Mouse (Mus musculus) MEL (cell line): ENCODE data around the gene Entpd5.

Source experiments
- CTCF ChIP-seq, 3 experiments: IDR thresholded peaks in 2 of 3; conservative IDR thresholded peaks in 1 of 3; 2 replicates each; pipeline ENCODE4 v1.5.1; 2011 to 2012; ENCODE audit warnings: low read length in 3 of 3, low read depth in 2 of 3, mild to moderate bottlenecking in 2 of 3, improper control_type of control experiment in 1 of 3, inconsistent platforms in 1 of 3, mixed read lengths in 1 of 3, moderate library complexity in 1 of 3; ENCODE audit not compliant: control insufficient read depth in 1 of 3, insufficient read depth in 1 of 3, poor library complexity in 1 of 3, severe bottlenecking in 1 of 3
- E2F4 ChIP-seq: IDR thresholded peaks from 2 replicates; pipeline ENCODE4 v1.6.1; 2011; ENCODE audit warnings: low read depth, low read length, improper control_type of control experiment, borderline replicate concordance
- ETS1 ChIP-seq: IDR thresholded peaks from 2 replicates; pipeline ENCODE4 v1.6.1; 2012; ENCODE audit warnings: low read depth, mild to moderate bottlenecking, inconsistent platforms, low read length, improper control_type of control experiment, moderate library complexity
- GATA1 ChIP-seq: IDR thresholded peaks from 2 replicates; pipeline ENCODE4 v1.6.1; 2011; ENCODE audit warnings: low read depth, low read length, improper control_type of control experiment
- MAX ChIP-seq: IDR thresholded peaks from 2 replicates; pipeline ENCODE4 v1.6.1; 2011; ENCODE audit warnings: low read length, improper control_type of control experiment
- NELFE ChIP-seq: IDR thresholded peaks from 2 replicates; pipeline ENCODE4 v1.6.1; 2011; ENCODE audit warnings: low read depth, low read length, improper control_type of control experiment
- POLR2A ChIP-seq, 2 experiments: IDR thresholded peaks; 2 replicates each; pipeline ENCODE4 v1.6.1; 2011 to 2012; ENCODE audit warnings: low read length in 2 of 2, mild to moderate bottlenecking in 2 of 2, control low read depth in 1 of 2, improper control_type of control experiment in 1 of 2, low read depth in 1 of 2, moderate library complexity in 1 of 2; ENCODE audit not compliant: control insufficient read depth in 1 of 2, insufficient read depth in 1 of 2, poor library complexity in 1 of 2
- POLR2AphosphoS5 ChIP-seq: IDR thresholded peaks from 2 replicates; pipeline ENCODE4 v1.6.1; 2012; ENCODE audit warnings: low read depth, borderline replicate concordance, mild to moderate bottlenecking, inconsistent platforms, low read length, moderate library complexity, mixed read lengths
- SIN3A ChIP-seq: IDR thresholded peaks from 2 replicates; pipeline ENCODE4 v1.6.1; 2012; ENCODE audit warnings: low read length, improper control_type of control experiment, inconsistent platforms
- ZC3H11A ChIP-seq: IDR thresholded peaks from 2 replicates; pipeline ENCODE4 v1.6.1; 2012; ENCODE audit warnings: low read depth, mild to moderate bottlenecking, inconsistent platforms, low read length, improper control_type of control experiment

DNA sequence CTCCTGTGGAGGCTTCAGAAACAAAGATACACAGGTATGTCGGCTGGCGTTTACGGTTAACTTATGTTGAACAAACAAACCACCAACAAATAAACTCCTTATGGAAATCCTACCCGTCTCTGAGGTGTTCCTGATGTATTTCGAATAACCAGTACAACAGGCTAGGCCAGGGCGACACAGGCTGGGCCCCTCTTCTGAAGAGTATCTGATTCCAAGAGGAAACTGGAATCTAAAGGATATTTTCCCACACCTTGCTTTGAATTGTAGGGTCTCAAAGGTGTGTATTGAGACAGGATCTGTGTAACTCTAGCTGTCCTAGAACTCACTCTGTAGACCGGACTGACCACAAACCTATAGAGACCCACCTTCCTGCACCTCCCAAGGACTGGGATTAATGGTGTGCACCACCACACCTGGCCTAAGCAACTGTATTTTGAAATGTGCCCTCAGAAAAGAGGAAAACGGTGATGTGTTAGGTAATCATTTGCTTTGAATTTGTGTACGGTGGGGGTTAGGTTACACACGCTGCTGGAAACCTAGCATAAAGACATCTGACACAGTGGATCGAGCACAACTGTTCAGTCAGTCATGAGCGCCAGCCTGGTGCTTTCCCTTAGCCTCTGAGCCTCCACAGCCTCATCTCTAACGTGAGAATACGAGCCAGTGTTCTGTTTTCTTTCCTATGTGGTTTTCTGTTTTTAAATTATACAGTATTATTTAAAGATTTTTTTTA is 11.7 kb downstream of the Entpd5 start:
- TF ChIP-seq POLR2A (IDR thresholded peaks at IDR 0.05; ENCODE audit: control insufficient read depth in 1 of 2, insufficient read depth in 1 of 2, low read depth in 1 of 2, low read length in 2 of 2, poor library complexity in 1 of 2): no peak
- no peak for TF ChIP-seq E2F4
- no peak for TF ChIP-seq POLR2AphosphoS5
- TF ChIP-seq ETS1: no peak
- TF ChIP-seq CTCF (IDR thresholded peaks at IDR 0.05 in 2 of 3, conservative IDR thresholded peaks at IDR 0.05 in 1 of 3; ENCODE audit: control insufficient read depth in 1 of 3, insufficient read depth in 1 of 3, low read depth in 2 of 3, low read length in 3 of 3, poor library complexity in 1 of 3, severe bottlenecking in 1 of 3): no peak
- no peak for TF ChIP-seq NELFE
- TF ChIP-seq GATA1: no peak
- no peak for TF ChIP-seq MAX
- no peak for TF ChIP-seq SIN3A
- no peak for TF ChIP-seq ZC3H11A
